Mouse (Mus musculus): ENCODE measurements around the gene Gjb2.

DNA sequence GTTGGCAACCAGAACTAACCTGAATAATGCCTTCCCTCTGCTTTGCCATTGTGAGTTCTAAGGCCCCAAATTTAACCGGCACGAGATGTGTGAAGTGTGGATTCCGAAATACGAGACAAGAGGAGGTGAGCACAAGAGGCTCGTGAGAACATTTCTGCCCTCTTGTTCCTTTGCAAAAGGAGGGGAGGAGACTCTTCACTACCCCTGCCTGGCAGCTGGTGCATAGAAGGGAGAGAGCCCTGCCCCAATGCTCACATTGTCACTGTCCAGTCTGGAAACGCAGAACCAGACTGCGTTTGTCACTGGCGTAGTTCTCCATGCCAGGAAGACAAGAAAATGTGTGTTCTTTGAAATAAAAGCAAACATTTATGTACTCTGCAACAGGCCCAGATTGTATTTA, 30.8 kb upstream of the Gjb2 start:
- no peak for TF ChIP-seq POLR2AphosphoS5 (IDR thresholded peaks at IDR 0.05; ENCODE audit: insufficient replicate concordance, low read depth, low read length)
- TF ChIP-seq GATA1 (IDR thresholded peaks at IDR 0.05; ENCODE audit: borderline replicate concordance, low read length) = no peak
- TF ChIP-seq CTCF (IDR thresholded peaks at IDR 0.05; ENCODE audit: low read depth, low read length) = no peak
- no peak for TF ChIP-seq TAL1 (conservative IDR thresholded peaks at IDR 0.05; ENCODE audit: low read depth, low read length)

Measured in G1E (cell line).